Mouse (Mus musculus) ZHBTc4 (cell line): ENCODE measurements around the gene Gm17334.
A peak's percentile ranks its signal among the peaks of the same experiment; 100 is the strongest.

Experiments used
- DNase-seq: peaks from one replicate; pipeline ENCODE4 v3.0.0-alpha.2; 2011; ENCODE audit warnings: low read depth, low spot score

The Gm17334 gene

GRCm38 (mm10) chr11:53773087-53773486 lies at the start of gene Gm17334:
TSS of gene Gm17334 (minus strand) at chr11:53773187.
- DNase-seq: no peak

GRCm38 (mm10) chr11:53821945-53822338 lies 49.0 kb upstream of the Gm17334 start:
- no peak for DNase-seq

- DNase-seq: no peak
These were observed 48.4 kb upstream of the Gm17334 start for GRCm38 (mm10) chr11:53821230-53821944.

GRCm38 (mm10) chr11:53820516-53821170 lies 47.7 kb upstream of the Gm17334 start:
- DNase-seq: no peak

- DNase-seq: no peak
These were observed 46.5 kb upstream of the Gm17334 start for GRCm38 (mm10) chr11:53819511-53819910.

GRCm38 (mm10) chr11:53818794-53819193 lies 45.8 kb upstream of the Gm17334 start:
- DNase-seq: no peak

GRCm38 (mm10) chr11:53816841-53817375 lies 43.9 kb upstream of the Gm17334 start:
- no peak for DNase-seq

GRCm38 (mm10) chr11:53814810-53815209 lies 41.8 kb upstream of the Gm17334 start:
- DNase-seq: no peak

- DNase-seq: no peak
These were observed 40.2 kb upstream of the Gm17334 start for GRCm38 (mm10) chr11:53813001-53813868.

- DNase-seq: no peak
These were observed 38.3 kb upstream of the Gm17334 start for GRCm38 (mm10) chr11:53811312-53811711.

- no peak for DNase-seq
These were observed 37.8 kb upstream of the Gm17334 start for GRCm38 (mm10) chr11:53810749-53811148.

- DNase-seq: peak; percentile 28
These were observed 37.2 kb upstream of the Gm17334 start for GRCm38 (mm10) chr11:53810156-53810555.

GRCm38 (mm10) chr11:53809354-53809753 lies 36.4 kb upstream of the Gm17334 start:
- DNase-seq: no peak

GRCm38 (mm10) chr11:53805786-53806185 lies 32.8 kb upstream of the Gm17334 start:
- DNase-seq: no peak

- peak; percentile 63 for DNase-seq
These were observed 31.8 kb upstream of the Gm17334 start for GRCm38 (mm10) chr11:53804569-53805344.

- DNase-seq: no peak
These were observed 30.5 kb upstream of the Gm17334 start for GRCm38 (mm10) chr11:53803494-53803893.

GRCm38 (mm10) chr11:53803093-53803492 lies 30.1 kb upstream of the Gm17334 start:
- peak; percentile 73 for DNase-seq

- no peak for DNase-seq
These were observed 28.0 kb upstream of the Gm17334 start for GRCm38 (mm10) chr11:53800975-53801374.

- peak; percentile 92 for DNase-seq
These were observed 27.0 kb upstream of the Gm17334 start for GRCm38 (mm10) chr11:53800036-53800435.

- DNase-seq: no peak
These were observed 25.2 kb upstream of the Gm17334 start for GRCm38 (mm10) chr11:53798041-53798711.
